Mouse (Mus musculus) liver, adult 2 months (tissue): Measurements from ENCODE around the gene Kcnh7. TPM values are rescaled to one million over a fixed set of nuclear protein-coding genes. Genes with fewer than 3 reads are reported as not detected.

ENCODE experiments used
- DNase-seq: peaks from one replicate; pipeline ENCODE4 v3.0.0-alpha.2; 2011; ENCODE audit warnings: low read depth, low spot score; ENCODE audit errors: extremely low read depth
- H3K27ac ChIP-seq: fragments of 200-500 bp; replicated peaks from 2 replicates; pipeline ENCODE4 v1.5.1; 2012; ENCODE audit warnings: low read depth, mild to moderate bottlenecking, control low read depth, inconsistent platforms, low read length; ENCODE audit not compliant: insufficient read depth
- H3K27me3 ChIP-seq: fragments of 200-500 bp; 2 replicates; pipeline ENCODE4 v1.6.1; 2012; ENCODE audit warnings: mild to moderate bottlenecking, moderate library complexity, low read length, inconsistent platforms; ENCODE audit not compliant: control insufficient read depth, insufficient read depth
- H3K36me3 ChIP-seq: fragments of 200-500 bp; 2 replicates; pipeline ENCODE4 v1.6.1; 2012; ENCODE audit warnings: low read length, inconsistent platforms; ENCODE audit not compliant: control insufficient read depth, insufficient read depth
- H3K4me1 ChIP-seq: fragments of 200-500 bp; 2 replicates; pipeline ENCODE4 v1.6.1; 2011; ENCODE audit warnings: low read length; ENCODE audit not compliant: control insufficient read depth, insufficient read depth
- H3K4me3 ChIP-seq: fragments of 200-500 bp; 2 replicates; pipeline ENCODE4 v1.5.1; 2011; ENCODE audit warnings: low read depth, mild to moderate bottlenecking, control low read depth, low read length, moderate library complexity; ENCODE audit not compliant: insufficient read depth
- H3K79me2 ChIP-seq: fragments of 200-500 bp; 2 replicates; pipeline ENCODE4 v1.6.1; 2012; ENCODE audit warnings: inconsistent platforms, mild to moderate bottlenecking, low read length, moderate library complexity; ENCODE audit not compliant: control insufficient read depth, insufficient read depth
- H3K9ac ChIP-seq: fragments of 200-500 bp; 2 replicates; pipeline ENCODE4 v1.6.1; 2012; ENCODE audit warnings: low read depth, mild to moderate bottlenecking, control low read depth, inconsistent platforms, low read length
- CTCF ChIP-seq: fragments of 200-500 bp; IDR thresholded peaks from 2 replicates; pipeline ENCODE4 v1.5.1; 2011; ENCODE audit warnings: low read depth, low read length, control low read depth
- POLR2A ChIP-seq: fragments of 200-500 bp; IDR thresholded peaks from 2 replicates; pipeline ENCODE4 v1.6.1; 2011; ENCODE audit warnings: low read length, control low read depth; ENCODE audit not compliant: insufficient read depth; ENCODE audit errors: extremely low read depth
- WGBS: fragments of 180-500 bp; shearing (Covaris S2); methylation state at CpG from one replicate; pipeline ENCODE4 v1.1.7; 2018; 5-methylcytosine and 5-hydroxymethylcytosine counted together
- polyA plus RNA-seq: library from polyadenylated mRNA; depleted of rRNA; stranded (reverse); fragments of >200 nt; gene quantifications from 2 replicates; pipeline ENCODE4 v1.2.3, GENCODE M21; 2012
- total RNA-seq: library from RNA; depleted of rRNA; stranded (reverse); fragments of >200 nt; gene quantifications from 2 replicates; pipeline ENCODE4 v1.2.3, GENCODE M21; 2014

The Kcnh7 gene
- total and polyA plus RNA-seq, 2 experiments = not detected

- 96% methylated on average over 3 of the region's 3 CpGs for WGBS
- H3K27me3 ChIP-seq = no peaks in the 10 kb centered on the region
- no peaks in the 10 kb centered on the region; the same call in 1 of the 2 replicates for H3K79me2 ChIP-seq
- H3K9ac ChIP-seq = no peak overlapping the region
- DNase-seq = no peak
- H3K4me1 ChIP-seq = peaks cover 2% of the 10 kb centered on the region; the same call in 1 of the 2 replicates
- TF ChIP-seq CTCF (no peak), POLR2A (no peak)
- no peaks in the 10 kb centered on the region for H3K36me3 ChIP-seq
- no peak overlapping the region for H3K4me3 ChIP-seq
- no peak overlapping the region for H3K27ac ChIP-seq
Measured at GRCm38 (mm10) chr2:62662560-62662959, 521.5 kb downstream of the Kcnh7 start.

- Histone ChIP-seq H3K36me3 (no peaks in the 10 kb centered on the region), H3K4me1 (peaks cover 2% of the 10 kb centered on the region; the same call in 1 of the 2 replicates), H3K9ac (no peak overlapping the region), H3K27me3 (no peaks in the 10 kb centered on the region), H3K4me3 (no peak overlapping the region), H3K79me2 (no peaks in the 10 kb centered on the region; the same call in 1 of the 2 replicates), H3K27ac (no peak overlapping the region)
- WGBS = 53% methylated on average over 6 of the region's 6 CpGs
- DNase-seq = no peak
- TF ChIP-seq POLR2A = no peak
- TF ChIP-seq CTCF = no peak
Measured at GRCm38 (mm10) chr2:62660565-62660964, 523.5 kb downstream of the Kcnh7 start.

- no peak overlapping the region for H3K27ac ChIP-seq
- 78% methylated on average over 1 of the region's 1 CpGs for WGBS
- no peaks in the 10 kb centered on the region for H3K79me2 ChIP-seq
- no peak overlapping the region for H3K9ac ChIP-seq
- H3K4me1 ChIP-seq = peaks cover 5% of the 10 kb centered on the region; the same call in 1 of the 2 replicates
- H3K27me3 ChIP-seq = no peaks in the 10 kb centered on the region
- no peak for DNase-seq
- no peak overlapping the region for H3K4me3 ChIP-seq
- H3K36me3 ChIP-seq = no peaks in the 10 kb centered on the region
- no peak for TF ChIP-seq POLR2A
- TF ChIP-seq CTCF = no peak
Measured at GRCm38 (mm10) chr2:62656072-62656471, 528.0 kb downstream of the Kcnh7 start.

GRCm38 (mm10) chr2:62654519-62655338 is 529.4 kb downstream of the Kcnh7 start:
- Histone ChIP-seq H3K9ac (no peak overlapping the region), H3K4me3 (no peak overlapping the region), H3K36me3 (no peaks in the 10 kb centered on the region), H3K4me1 (peaks cover 5% of the 10 kb centered on the region; the same call in 1 of the 2 replicates), H3K79me2 (no peaks in the 10 kb centered on the region), H3K27me3 (no peaks in the 10 kb centered on the region), H3K27ac (peak overlapping the region; percentile 45; the same call in 1 of the 2 replicates)
- peak; percentile 79 for DNase-seq
- TF ChIP-seq CTCF (peak; percentile 48; the same call in 1 of the 2 replicates), POLR2A (no peak)
- whole genome bisulfite sequencing = 24% methylated on average over 7 of the region's 7 CpGs

GRCm38 (mm10) chr2:62652466-62652865 is 531.6 kb downstream of the Kcnh7 start:
- WGBS = 28% methylated on average over 4 of the region's 4 CpGs
- no peak overlapping the region for H3K4me3 ChIP-seq
- no peak overlapping the region for H3K27ac ChIP-seq
- TF ChIP-seq CTCF (no peak), POLR2A (no peak)
- no peaks in the 10 kb centered on the region for H3K36me3 ChIP-seq
- H3K9ac ChIP-seq = no peak overlapping the region
- H3K27me3 ChIP-seq = no peaks in the 10 kb centered on the region
- peaks cover 5% of the 10 kb centered on the region; the same call in 1 of the 2 replicates for H3K4me1 ChIP-seq
- peak; percentile 88 for DNase-seq
- H3K79me2 ChIP-seq = no peaks in the 10 kb centered on the region

- Histone ChIP-seq H3K27me3 (no peaks in the 10 kb centered on the region), H3K4me1 (peaks cover 5% of the 10 kb centered on the region; the same call in 1 of the 2 replicates), H3K9ac (no peak overlapping the region), H3K36me3 (no peaks in the 10 kb centered on the region), H3K4me3 (no peak overlapping the region), H3K27ac (no peak overlapping the region), H3K79me2 (no peaks in the 10 kb centered on the region)
- TF ChIP-seq POLR2A (no peak), CTCF (no peak)
- WGBS = 55% methylated on average over 4 of the region's 4 CpGs
- DNase-seq = no peak
Measured at GRCm38 (mm10) chr2:62651890-62652289, 532.2 kb downstream of the Kcnh7 start.
